In the genomic region with DNA sequence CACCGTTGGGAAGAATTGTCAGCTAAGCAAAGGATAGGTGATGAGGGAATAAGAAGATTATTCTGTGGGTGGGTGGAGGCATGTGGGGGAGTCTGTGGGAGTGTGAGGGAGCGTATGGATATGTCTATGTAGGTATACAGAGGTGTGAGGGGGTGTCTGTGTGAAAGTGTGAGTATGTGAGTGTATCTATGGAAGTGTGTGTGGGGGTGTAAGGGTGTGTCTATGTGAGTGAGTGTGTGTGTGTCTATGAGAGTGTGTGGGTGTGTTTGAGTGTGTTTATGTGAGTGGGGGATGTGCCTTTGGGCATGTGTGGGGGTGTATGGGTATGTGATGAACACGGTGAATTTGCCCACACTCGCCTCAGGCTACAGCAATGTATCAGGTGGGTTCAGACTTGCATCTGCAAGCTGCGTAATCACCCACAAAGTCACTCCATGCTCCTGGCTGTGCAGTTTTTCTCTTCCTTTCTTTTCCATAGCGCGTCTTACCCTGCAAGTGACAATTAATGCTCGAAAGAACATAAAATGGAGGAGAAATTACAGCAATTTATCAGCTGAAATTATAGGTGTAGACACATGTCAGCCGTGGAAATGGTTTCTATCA, we compare ENCODE assay signal across 23 mouse cellular contexts.
A peak's percentile ranks its signal among the peaks of the same experiment; 100 is the strongest.
DNase-seq lines count a peak whose midpoint lies in the region; ATAC-seq and TF ChIP-seq lines count a peak whose summit lies in the region.
"Had no signal": no experiment of that assay in that cellular context is flagged by ENCODE, and none has a peak within 500 bp of the region (broad histone marks: within the 10 kb centered on the region; RNA-seq: fewer than 3 reads in every experiment).

No protein-coding gene starts in this region.

- intact Hi-C loops in heart, postnatal 10 days (cut with DNase I), result no loop called here

- TF ChIP-seq POLR2A in brain, embryonic 14.5 days (IDR thresholded peaks at IDR 0.05; ENCODE audit: borderline replicate concordance, extremely low read depth, insufficient read depth, insufficient read length, poor library complexity, severe bottlenecking), result no peak
- TF ChIP-seq POLR2A in olfactory bulb, adult 2 months (IDR thresholded peaks at IDR 0.05; ENCODE audit: insufficient read depth, low read depth, low read length), result no peak

- peak overlapping the region; percentile 69 for H3K27ac ChIP-seq in forebrain, embryonic 15.5 days (replicated peaks)
- no peak overlapping the region for H3K27ac ChIP-seq in forebrain, embryonic 10.5 days
- no peak overlapping the region for H3K27ac ChIP-seq in midbrain, postnatal 0 days (ENCODE audit: low read depth, low read length)
- no peak overlapping the region for H3K27ac ChIP-seq in midbrain, embryonic 13.5 days
- H3K27ac ChIP-seq in olfactory bulb, adult 2 months (ENCODE audit: insufficient read depth, low read depth, low read length), result peak overlapping the region; percentile 87
- H3K27ac ChIP-seq: embryonic facial prominence, embryonic 15.5 days; heart, embryonic 15.5 days; hindbrain, embryonic 10.5 days; hindbrain, embryonic 15.5 days had no signal

- no peak for DNase-seq in forebrain, embryonic 10.5 days (ENCODE audit: extremely low spot score, low spot score)
- no peak for DNase-seq in midbrain, postnatal 0 days (ENCODE audit: low spot score)
- DNase-seq in brain, embryonic 14.5 days (ENCODE audit: low read depth), result peak; percentile 50
- no peak for DNase-seq in heart, postnatal 10 days
- DNase-seq: adrenal gland, postnatal 14 days; cerebellum, adult 11 months; cerebellum, adult 8-10 months; embryo, embryonic 11 days; gastrocnemius, postnatal 10 days; heart, adult 18-20 months had no signal

- H3K9ac ChIP-seq in forebrain, embryonic 15.5 days (replicated peaks), result no peak overlapping the region
- H3K9ac ChIP-seq in midbrain, postnatal 0 days (replicated peaks; ENCODE audit: low read length, poor library complexity, severe bottlenecking), result 0 out of 2 replicates have a peak overlapping the region, but pooled peaks have one; percentile 19
- no peak overlapping the region for H3K9ac ChIP-seq in midbrain, embryonic 13.5 days (replicated peaks)
- H3K9ac ChIP-seq: embryonic facial prominence, embryonic 15.5 days; heart, embryonic 15.5 days; hindbrain, embryonic 15.5 days had no signal

- no peak for TF ChIP-seq CTCF in midbrain, postnatal 0 days (IDR thresholded peaks at IDR 0.05)
- TF ChIP-seq CTCF in brain, embryonic 14.5 days (IDR thresholded peaks at IDR 0.05; ENCODE audit: borderline replicate concordance, extremely low read depth, insufficient read depth, insufficient read length), result no peak
- TF ChIP-seq CTCF in olfactory bulb, adult 2 months (IDR thresholded peaks at IDR 0.05; ENCODE audit: insufficient read depth, low read depth, low read length), result no peak

- peak; percentile 58 for ATAC-seq in forebrain, embryonic 15.5 days (replicated peaks)
- peak; percentile 16; the same call in 1 of the 2 replicates for ATAC-seq in midbrain, postnatal 0 days (ENCODE audit: low FRiP score)
- no peak for ATAC-seq in midbrain, embryonic 13.5 days
- ATAC-seq: activated CD4-positive, CD25-positive, alpha-beta regulatory T cell, adult 4 months; inflammation-experienced regulatory T-cells, adult 6 months; intestine, postnatal 0 days; Patski had no signal

- H3K4me1 ChIP-seq in forebrain, embryonic 15.5 days, result peaks cover 18% of the 10 kb centered on the region; the same call in 1 of the 2 replicates
- H3K4me1 ChIP-seq in forebrain, embryonic 10.5 days, result peaks cover 3% of the 10 kb centered on the region; the same call in 1 of the 2 replicates
- H3K4me1 ChIP-seq in midbrain, postnatal 0 days (ENCODE audit: insufficient read depth, low read length), result no peaks in the 10 kb centered on the region
- peaks cover 8% of the 10 kb centered on the region for H3K4me1 ChIP-seq in midbrain, embryonic 13.5 days (replicated peaks)
- H3K4me1 ChIP-seq in olfactory bulb, adult 2 months (ENCODE audit: control insufficient read depth, insufficient read depth, low read length), result peaks cover 30% of the 10 kb centered on the region
- H3K4me1 ChIP-seq: embryonic facial prominence, embryonic 15.5 days; heart, embryonic 15.5 days had no signal

- no peak overlapping the region for H3K4me3 ChIP-seq in forebrain, embryonic 15.5 days
- no peak overlapping the region for H3K4me3 ChIP-seq in forebrain, embryonic 10.5 days
- H3K4me3 ChIP-seq in midbrain, postnatal 0 days (ENCODE audit: low read depth, low read length), result no peak overlapping the region
- no peak overlapping the region for H3K4me3 ChIP-seq in midbrain, embryonic 13.5 days (replicated peaks)
- no peak overlapping the region for H3K4me3 ChIP-seq in olfactory bulb, adult 2 months (ENCODE audit: insufficient read depth, low read depth, low read length)
- H3K4me3 ChIP-seq: embryonic facial prominence, embryonic 15.5 days; erythroblast, embryonic 14.5 days; heart, embryonic 15.5 days; hindbrain, embryonic 10.5 days; hindbrain, embryonic 15.5 days had no signal

- H3K4me2 ChIP-seq in forebrain, embryonic 15.5 days (replicated peaks), result no peak overlapping the region
- no peak overlapping the region for H3K4me2 ChIP-seq in midbrain, postnatal 0 days (ENCODE audit: low read depth, low read length, poor library complexity, severe bottlenecking)
- H3K4me2 ChIP-seq in midbrain, embryonic 13.5 days (replicated peaks), result no peak overlapping the region
- H3K4me2 ChIP-seq: embryonic facial prominence, embryonic 15.5 days; heart, embryonic 11.5 days; heart, embryonic 15.5 days; hindbrain, embryonic 15.5 days had no signal

- no peaks in the 10 kb centered on the region for H3K27me3 ChIP-seq in forebrain, embryonic 15.5 days
- no peaks in the 10 kb centered on the region for H3K27me3 ChIP-seq in forebrain, embryonic 10.5 days (ENCODE audit: poor library complexity, severe bottlenecking)
- no peaks in the 10 kb centered on the region for H3K27me3 ChIP-seq in midbrain, postnatal 0 days (ENCODE audit: insufficient read depth, low read length)
- no peaks in the 10 kb centered on the region for H3K27me3 ChIP-seq in midbrain, embryonic 13.5 days
- H3K27me3 ChIP-seq: embryonic facial prominence, embryonic 15.5 days; hindbrain, embryonic 15.5 days had no signal

- 69% methylated on average over 9 of the region's 9 CpGs for WGBS in forebrain, embryonic 15.5 days
- WGBS in forebrain, embryonic 10.5 days, result 82% methylated on average over 9 of the region's 9 CpGs
- 69% methylated on average over 9 of the region's 9 CpGs for WGBS in midbrain, postnatal 0 days
- WGBS in midbrain, embryonic 13.5 days, result 82% methylated on average over 9 of the region's 9 CpGs
- 26% methylated on average over 9 of the region's 9 CpGs for WGBS in olfactory bulb, adult 2 months

- H3K36me3 ChIP-seq in forebrain, embryonic 15.5 days, result no peaks in the 10 kb centered on the region
- peaks cover 8% of the 10 kb centered on the region; the same call in 1 of the 2 replicates for H3K36me3 ChIP-seq in forebrain, embryonic 10.5 days (replicated peaks)
- H3K36me3 ChIP-seq in midbrain, postnatal 0 days (ENCODE audit: insufficient read depth, low read length), result no peaks in the 10 kb centered on the region
- no peaks in the 10 kb centered on the region for H3K36me3 ChIP-seq in midbrain, embryonic 13.5 days
- H3K36me3 ChIP-seq: embryonic facial prominence, embryonic 15.5 days; heart, embryonic 15.5 days; hindbrain, embryonic 15.5 days had no signal

- no peaks in the 10 kb centered on the region for H3K9me3 ChIP-seq in forebrain, embryonic 15.5 days
- H3K9me3 ChIP-seq in forebrain, embryonic 10.5 days, result no peaks in the 10 kb centered on the region
- H3K9me3 ChIP-seq in midbrain, postnatal 0 days (ENCODE audit: low read length), result no peaks in the 10 kb centered on the region
- no peaks in the 10 kb centered on the region for H3K9me3 ChIP-seq in midbrain, embryonic 13.5 days
- H3K9me3 ChIP-seq: embryonic facial prominence, embryonic 15.5 days; heart, embryonic 15.5 days; hindbrain, embryonic 10.5 days; hindbrain, embryonic 15.5 days had no signal

Comparison
In these comparisons a context has a peak if more than half of its experiments do, and no peak if none do; other contexts are left out.
1. H3K27ac ChIP-seq: peak in forebrain, embryonic 15.5 days (single experiment) and olfactory bulb, adult 2 months (single experiment); none in forebrain, embryonic 10.5 days (single experiment), midbrain, postnatal 0 days (single experiment) and midbrain, embryonic 13.5 days (single experiment).